Comparison of ENCODE assay signal across 26 mouse cellular contexts in the genomic region with DNA sequence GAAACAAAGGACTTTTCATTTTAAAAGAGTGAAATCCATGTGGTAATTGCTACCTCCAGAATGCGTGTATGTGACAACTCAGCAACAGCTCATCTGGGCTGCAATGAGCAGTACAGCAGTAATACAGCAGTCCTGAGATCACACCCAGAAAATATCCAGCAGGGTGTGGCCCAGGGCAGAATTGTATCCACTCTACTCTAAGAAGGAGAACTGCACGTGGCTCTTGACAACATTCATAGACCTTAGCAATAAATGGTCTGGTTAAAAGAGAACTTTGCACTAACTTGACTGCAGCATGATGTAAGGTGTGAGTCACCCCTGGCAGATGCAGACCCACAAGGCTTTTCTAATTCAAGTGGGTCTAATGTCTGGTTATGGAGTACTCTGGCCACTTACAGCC.
"Had no signal": no experiment of that assay in that cellular context is flagged by ENCODE, and none has a peak within 500 bp of the region (broad histone marks: within the 10 kb centered on the region; RNA-seq: fewer than 3 reads in every experiment).

No protein-coding gene starts in this region.

- H3K27ac ChIP-seq: heart, adult 2 months; heart, embryonic 13.5 days; heart, embryonic 15.5 days; hindbrain, embryonic 13.5 days; hindbrain, embryonic 15.5 days; hindbrain, postnatal 0 days; kidney, embryonic 15.5 days; kidney, postnatal 0 days; layer of hippocampus, adult 2 months; limb, embryonic 10.5 days; limb, embryonic 12.5 days; liver, embryonic 13.5 days; liver, embryonic 15.5 days had no signal

- H3K27me3 ChIP-seq: heart, embryonic 13.5 days; heart, embryonic 15.5 days; hindbrain, embryonic 13.5 days; hindbrain, embryonic 15.5 days; kidney, embryonic 15.5 days; limb, embryonic 12.5 days; liver, embryonic 13.5 days; liver, embryonic 15.5 days had no signal

- DNase-seq: gastrocnemius, postnatal 14 days; gastrocnemius, postnatal 36 days; heart, adult 11 months; heart, adult 2 months; heart, postnatal 14 days; heart, postnatal 36 days; kidney, adult 11 months; kidney, adult 2 months; kidney, adult 9 months; kidney, postnatal 25 days; kidney, postnatal 4 days; liver; liver, embryonic 13.5 days had no signal

- H3K9me3 ChIP-seq: heart, embryonic 13.5 days; heart, embryonic 15.5 days; hindbrain, embryonic 13.5 days; hindbrain, embryonic 15.5 days; kidney, embryonic 15.5 days; limb, embryonic 10.5 days; limb, embryonic 12.5 days; liver, embryonic 13.5 days; liver, embryonic 15.5 days had no signal

- H3K4me3 ChIP-seq: heart, adult 2 months; heart, embryonic 13.5 days; heart, embryonic 15.5 days; hindbrain, embryonic 13.5 days; hindbrain, embryonic 15.5 days; kidney, embryonic 15.5 days; layer of hippocampus, adult 2 months; limb, embryonic 10.5 days; limb, embryonic 12.5 days; liver, embryonic 13.5 days; liver, embryonic 15.5 days had no signal

- H3K36me3 ChIP-seq: heart, embryonic 13.5 days; heart, embryonic 15.5 days; hindbrain, embryonic 13.5 days; hindbrain, embryonic 15.5 days; kidney, embryonic 15.5 days; limb, embryonic 10.5 days; limb, embryonic 12.5 days; liver, embryonic 13.5 days; liver, embryonic 15.5 days had no signal

- ATAC-seq: hindbrain, postnatal 0 days had no signal

- H3K4me2 ChIP-seq: heart, embryonic 11.5 days; heart, embryonic 13.5 days; heart, embryonic 15.5 days; hindbrain, embryonic 13.5 days; hindbrain, embryonic 15.5 days; kidney, embryonic 15.5 days; limb, embryonic 12.5 days; liver, embryonic 11.5 days; liver, embryonic 13.5 days; liver, embryonic 15.5 days had no signal

- H3K4me1 ChIP-seq: heart, embryonic 13.5 days; heart, embryonic 15.5 days; hindbrain, embryonic 13.5 days; hindbrain, embryonic 15.5 days; kidney, embryonic 15.5 days; limb, embryonic 10.5 days; limb, embryonic 12.5 days; liver, embryonic 13.5 days; liver, embryonic 15.5 days had no signal

- H3K9ac ChIP-seq: heart, embryonic 13.5 days; heart, embryonic 15.5 days; hindbrain, embryonic 13.5 days; hindbrain, embryonic 15.5 days; kidney, embryonic 15.5 days; limb, embryonic 12.5 days; liver, embryonic 13.5 days; liver, embryonic 15.5 days had no signal
